Mouse (Mus musculus): ENCODE data around the gene Fdx1l.

DNA sequence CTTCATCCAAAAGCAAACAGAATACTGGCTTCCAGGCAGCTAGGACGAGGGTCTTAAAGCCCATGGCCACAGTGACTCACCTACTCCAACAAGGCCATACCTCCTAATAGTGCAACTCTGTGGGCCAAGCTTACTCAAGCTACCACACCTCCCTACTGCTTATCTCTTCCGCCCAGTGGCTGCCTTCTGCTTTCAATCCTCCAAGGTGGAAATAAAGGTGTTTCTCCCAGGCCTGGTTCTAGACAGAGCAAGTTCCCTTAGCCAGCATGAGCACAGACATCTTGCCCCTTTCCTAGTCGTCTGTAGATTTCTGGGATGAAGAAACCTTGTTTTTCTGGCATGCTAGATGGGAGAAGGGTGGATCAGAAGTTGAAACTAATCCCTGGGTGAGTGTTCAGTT, 33.6 kb downstream of the Fdx1l start:
- no peak for TF ChIP-seq CTCF (IDR thresholded peaks at IDR 0.05; ENCODE audit: borderline replicate concordance, insufficient read depth, low read depth, low read length)
- no peak for TF ChIP-seq POLR2A (IDR thresholded peaks at IDR 0.05; ENCODE audit: borderline replicate concordance, insufficient read depth, low read length)
